8 mouse cellular contexts compared by ENCODE assay signal in genomic region chr1:183117827-183118825, GRCm38 (mm10).
DNase-seq lines count a peak whose midpoint lies in the region; ATAC-seq lines count a peak whose summit lies in the region.
"Had no signal": no experiment of that assay in that cellular context is flagged by ENCODE, and none has a peak within 500 bp of the region (broad histone marks: within the 10 kb centered on the region; RNA-seq: fewer than 3 reads in every experiment).

No protein-coding gene starts in this region.

- intact Hi-C loops in left cerebral cortex, postnatal 14 days (cut with DNase I): no loop called here

- H3K4me2 ChIP-seq in forebrain, embryonic 12.5 days: no peak overlapping the region

- H3K4me3 ChIP-seq in embryonic facial prominence, embryonic 10.5 days: no peak overlapping the region
- no peak overlapping the region for H3K4me3 ChIP-seq in forebrain, embryonic 12.5 days (replicated peaks)

- 75% methylated on average over 21 of the region's 21 CpGs for WGBS in embryonic facial prominence, embryonic 10.5 days
- WGBS in forebrain, embryonic 12.5 days: 48% methylated on average over 21 of the region's 21 CpGs

- no peaks in the 10 kb centered on the region; the same call in 1 of the 2 replicates for H3K36me3 ChIP-seq in embryonic facial prominence, embryonic 10.5 days (replicated peaks)
- H3K36me3 ChIP-seq in forebrain, embryonic 12.5 days (replicated peaks): no peaks in the 10 kb centered on the region

- no peaks in the 10 kb centered on the region for H3K27me3 ChIP-seq in embryonic facial prominence, embryonic 10.5 days (replicated peaks; ENCODE audit: low read depth, poor library complexity, severe bottlenecking)
- no peaks in the 10 kb centered on the region for H3K27me3 ChIP-seq in forebrain, embryonic 12.5 days

- ATAC-seq in forebrain, embryonic 12.5 days (ENCODE audit: low FRiP score): peak; percentile 41; the same call in 1 of the 2 replicates

- no peaks in the 10 kb centered on the region for H3K9me3 ChIP-seq in embryonic facial prominence, embryonic 10.5 days
- no peaks in the 10 kb centered on the region for H3K9me3 ChIP-seq in forebrain, embryonic 12.5 days

- H3K9ac ChIP-seq in forebrain, embryonic 12.5 days: no peak overlapping the region

- peaks cover 36% of the 10 kb centered on the region for H3K4me1 ChIP-seq in embryonic facial prominence, embryonic 10.5 days
- peaks cover 26% of the 10 kb centered on the region for H3K4me1 ChIP-seq in forebrain, embryonic 12.5 days

- peak; percentile 34 for DNase-seq in kidney, postnatal 10 days
- no peak for DNase-seq in kidney, adult 18-20 months
- no peak for DNase-seq in embryonic facial prominence, embryonic 10.5 days (ENCODE audit: low spot score)
- peak; percentile 38 for DNase-seq in lung, postnatal 36 days
- no peak for DNase-seq in B cell, adult 2 months
- no peak for DNase-seq in left cerebral cortex, postnatal 14 days (ENCODE audit: low spot score in 2 of 2)
- DNase-seq: cerebellum, postnatal 36 days had no signal

- peak overlapping the region; percentile 71; the same call in 1 of the 2 replicates for H3K27ac ChIP-seq in embryonic facial prominence, embryonic 10.5 days (replicated peaks)
- 0 out of 2 replicates have a peak overlapping the region, but pooled peaks have one; percentile 46 for H3K27ac ChIP-seq in forebrain, embryonic 12.5 days

Comparison
In these comparisons a context has a peak if more than half of its experiments do, and no peak if none do; other contexts are left out.
1. DNase-seq: peak in kidney, postnatal 10 days (single experiment) and lung, postnatal 36 days (single experiment); none in kidney, adult 18-20 months (single experiment), embryonic facial prominence, embryonic 10.5 days (single experiment), B cell, adult 2 months (0 of 2) and left cerebral cortex, postnatal 14 days (0 of 2).